Mouse (Mus musculus): ENCODE data around the gene Mrpl23.

GRCm38 (mm10) chr7:142550935-142551373 lies 18.5 kb downstream of the Mrpl23 start:
- no peak for TF ChIP-seq POLR2A (IDR thresholded peaks at IDR 0.05; ENCODE audit: extremely low read depth, insufficient read depth, low read length)
- TF ChIP-seq CTCF (IDR thresholded peaks at IDR 0.05; ENCODE audit: extremely low read depth, insufficient read depth, low read length) = no peak

All from cortical plate, adult 2 months (tissue).